Mouse (Mus musculus) lung, postnatal 10 days (tissue): ENCODE measurements around the gene 6430548M08Rik.

Experiments
- DNase-seq: peaks from one replicate; pipeline ENCODE4 v3.0.0; 2021

The 6430548M08Rik gene

GRCm38 (mm10) chr8:120113758-120114255 lies at the start of gene 6430548M08Rik:
TSS of gene 6430548M08Rik (plus strand) at chr8:120114152.
- peak; percentile 100 for DNase-seq

- DNase-seq, result no peak
Measured at GRCm38 (mm10) chr8:120065611-120066010, 48.3 kb upstream of the 6430548M08Rik start.

- no peak for DNase-seq
Measured at GRCm38 (mm10) chr8:120066226-120066625, 47.7 kb upstream of the 6430548M08Rik start.

- DNase-seq, result peak; percentile 81
Measured at GRCm38 (mm10) chr8:120067936-120068668, 45.9 kb upstream of the 6430548M08Rik start.

- DNase-seq, result peak; percentile 90
Measured at GRCm38 (mm10) chr8:120071684-120072083, 42.3 kb upstream of the 6430548M08Rik start.

GRCm38 (mm10) chr8:120072259-120072658 lies 41.7 kb upstream of the 6430548M08Rik start:
- no peak for DNase-seq

- no peak for DNase-seq
Measured at GRCm38 (mm10) chr8:120072827-120073226, 41.1 kb upstream of the 6430548M08Rik start.

- no peak for DNase-seq
Measured at GRCm38 (mm10) chr8:120074516-120074915, 39.4 kb upstream of the 6430548M08Rik start.

GRCm38 (mm10) chr8:120075347-120075746 lies 38.6 kb upstream of the 6430548M08Rik start:
- no peak for DNase-seq

- DNase-seq, result peak; percentile 84
Measured at GRCm38 (mm10) chr8:120078080-120078479, 35.9 kb upstream of the 6430548M08Rik start.

- no peak for DNase-seq
Measured at GRCm38 (mm10) chr8:120079361-120079760, 34.6 kb upstream of the 6430548M08Rik start.

- no peak for DNase-seq
Measured at GRCm38 (mm10) chr8:120083261-120083660, 30.7 kb upstream of the 6430548M08Rik start.

- no peak for DNase-seq
Measured at GRCm38 (mm10) chr8:120084783-120085182, 29.2 kb upstream of the 6430548M08Rik start.

- no peak for DNase-seq
Measured at GRCm38 (mm10) chr8:120089511-120089910, 24.4 kb upstream of the 6430548M08Rik start.

- DNase-seq, result no peak
Measured at GRCm38 (mm10) chr8:120091032-120091431, 22.9 kb upstream of the 6430548M08Rik start.

GRCm38 (mm10) chr8:120093103-120093502 lies 20.8 kb upstream of the 6430548M08Rik start:
- no peak for DNase-seq

GRCm38 (mm10) chr8:120094801-120095200 lies 19.2 kb upstream of the 6430548M08Rik start:
- DNase-seq, result no peak

- DNase-seq, result no peak
Measured at GRCm38 (mm10) chr8:120096486-120096885, 17.5 kb upstream of the 6430548M08Rik start.

- no peak for DNase-seq
Measured at GRCm38 (mm10) chr8:120100388-120101067, 13.4 kb upstream of the 6430548M08Rik start.

GRCm38 (mm10) chr8:120101068-120101972 lies 12.6 kb upstream of the 6430548M08Rik start, which contains the start of gene Zdhhc7:
TSS of gene Zdhhc7 (minus strand) at chr8:120101482.
- DNase-seq, result peak; percentile 88

- peak; percentile 37 for DNase-seq
Measured at GRCm38 (mm10) chr8:120103916-120104315, 10.0 kb upstream of the 6430548M08Rik start.

GRCm38 (mm10) chr8:120104721-120105272 lies 9.2 kb upstream of the 6430548M08Rik start:
- DNase-seq, result peak; percentile 93
